Mouse (Mus musculus) forebrain, embryonic 14.5 days (tissue): ENCODE data around the gene Gpa33. TPM values are rescaled to one million over a fixed set of nuclear protein-coding genes. Genes with fewer than 3 reads are reported as not detected.

Experiments
- ATAC-seq: fragments of 200-750 bp; cut with Nextera tagmentation; 2 replicates; pipeline ENCODE4 v1.8.0; 2017; ENCODE audit warnings: mild to moderate bottlenecking, moderate library complexity
- DNase-seq: peaks from one replicate; pipeline ENCODE4 v3.0.0-alpha.2; 2015; ENCODE audit warnings: low spot score
- H3K27ac ChIP-seq: fragments of 300-500 bp; sonication (generic); 2 replicates; pipeline ENCODE4 v1.5.1; 2014; ENCODE audit warnings: low read depth, mild to moderate bottlenecking, control low read depth, low read length, moderate library complexity
- H3K27me3 ChIP-seq: fragments of 300-500 bp; sonication (generic); replicated peaks from 2 replicates; pipeline ENCODE4 v1.6.1; 2014; ENCODE audit warnings: low read length, control low read depth, mixed read lengths; ENCODE audit not compliant: control insufficient read depth, insufficient read depth
- H3K36me3 ChIP-seq: fragments of 300-500 bp; sonication (generic); 2 replicates; pipeline ENCODE4 v1.6.1; 2014; ENCODE audit warnings: low read length, control low read depth; ENCODE audit not compliant: control insufficient read depth, insufficient read depth
- H3K4me1 ChIP-seq: fragments of 300-500 bp; sonication (generic); 2 replicates; pipeline ENCODE4 v1.6.1; 2014; ENCODE audit warnings: antibody characterized with exemption, low read length, control low read depth; ENCODE audit not compliant: control insufficient read depth, insufficient read depth
- H3K4me2 ChIP-seq: fragments of 300-500 bp; sonication (generic); 2 replicates; pipeline ENCODE4 v1.6.1; 2014; ENCODE audit warnings: mild to moderate bottlenecking, control low read depth, low read length
- H3K4me3 ChIP-seq: fragments of 300-500 bp; sonication (generic); 2 replicates; pipeline ENCODE4 v1.5.1; 2014; ENCODE audit warnings: low read depth, low read length, control low read depth
- H3K9ac ChIP-seq: fragments of 300-500 bp; sonication (generic); 2 replicates; pipeline ENCODE4 v1.6.1; 2014; ENCODE audit warnings: mild to moderate bottlenecking, low read length, control low read depth, moderate library complexity
- H3K9me3 ChIP-seq: fragments of 300-500 bp; sonication (generic); replicated peaks from 2 replicates; pipeline ENCODE4 v1.6.1; 2016; ENCODE audit warnings: low read length, control low read depth, mixed read lengths; ENCODE audit not compliant: control insufficient read depth
- WGBS: fragments of 180-500 bp; shearing (Covaris S2); extraction: QIAGEN DNeasy Blood & Tissue Kit; methylation state at CpG from one replicate; pipeline ENCODE4 v1.1.7; 2014; 5-methylcytosine and 5-hydroxymethylcytosine counted together
- polyA plus RNA-seq: library from polyadenylated mRNA; unstranded; fragments of >200 nt; fragmentation: Nextera tagmentation; extraction: Ambion mirVana; gene quantifications from 2 replicates; pipeline ENCODE4 v1.2.1, GENCODE M21; 2014

Gpa33 gene
- polyA plus RNA-seq, 1 experiment from 2014 or later: not detected

GRCm38 (mm10) chr1:166185357-166185756, 55.3 kb downstream of the Gpa33 start:
- H3K27me3 ChIP-seq: no peaks in the 10 kb centered on the region
- H3K4me2 ChIP-seq: no peak overlapping the region
- H3K9ac ChIP-seq: no peak overlapping the region
- WGBS: 80% methylated on average over 5 of the region's 5 CpGs
- no peaks in the 10 kb centered on the region for H3K4me1 ChIP-seq
- DNase-seq (no peak), ATAC-seq (no peak)
- no peak overlapping the region for H3K27ac ChIP-seq
- no peak overlapping the region for H3K4me3 ChIP-seq
- H3K9me3 ChIP-seq: no peaks in the 10 kb centered on the region
- H3K36me3 ChIP-seq: no peaks in the 10 kb centered on the region

- Histone ChIP-seq H3K9ac (no peak overlapping the region), H3K4me3 (no peak overlapping the region), H3K27me3 (no peaks in the 10 kb centered on the region), H3K36me3 (no peaks in the 10 kb centered on the region), H3K27ac (no peak overlapping the region), H3K4me1 (no peaks in the 10 kb centered on the region), H3K9me3 (no peaks in the 10 kb centered on the region), H3K4me2 (no peak overlapping the region)
- ATAC-seq (no peak), DNase-seq (no peak)
- WGBS: 70% methylated on average over 4 of the region's 4 CpGs
Observed at GRCm38 (mm10) chr1:166189821-166190220, 59.8 kb downstream of the Gpa33 start.

GRCm38 (mm10) chr1:166204171-166204570, 74.1 kb downstream of the Gpa33 start:
- Histone ChIP-seq H3K36me3 (no peaks in the 10 kb centered on the region), H3K27me3 (no peaks in the 10 kb centered on the region), H3K9ac (no peak overlapping the region), H3K4me3 (no peak overlapping the region), H3K4me2 (no peak overlapping the region), H3K4me1 (no peaks in the 10 kb centered on the region), H3K9me3 (no peaks in the 10 kb centered on the region), H3K27ac (no peak overlapping the region)
- ATAC-seq (no peak), DNase-seq (no peak)
- 23% methylated on average over 5 of the region's 5 CpGs for WGBS

- no peak for ATAC-seq
- no peak overlapping the region for H3K9ac ChIP-seq
- no peak for DNase-seq
- no peak overlapping the region for H3K27ac ChIP-seq
- H3K4me1 ChIP-seq: no peaks in the 10 kb centered on the region
- H3K9me3 ChIP-seq: no peaks in the 10 kb centered on the region
- no peaks in the 10 kb centered on the region for H3K27me3 ChIP-seq
- H3K36me3 ChIP-seq: no peaks in the 10 kb centered on the region
- H3K4me2 ChIP-seq: no peak overlapping the region
- WGBS: 84% methylated on average over 3 of the region's 3 CpGs
- H3K4me3 ChIP-seq: no peak overlapping the region
Observed at GRCm38 (mm10) chr1:166205159-166205558, 75.1 kb downstream of the Gpa33 start.

GRCm38 (mm10) chr1:166209371-166209770, 79.3 kb downstream of the Gpa33 start:
- ATAC-seq: no peak
- no peak overlapping the region for H3K27ac ChIP-seq
- 89% methylated on average over 6 of the region's 6 CpGs for WGBS

GRCm38 (mm10) chr1:166214181-166214580, 84.1 kb downstream of the Gpa33 start:
- Histone ChIP-seq H3K9ac (no peak overlapping the region), H3K4me2 (no peak overlapping the region), H3K4me3 (no peak overlapping the region), H3K4me1 (no peaks in the 10 kb centered on the region), H3K36me3 (no peaks in the 10 kb centered on the region), H3K27me3 (no peaks in the 10 kb centered on the region), H3K27ac (no peak overlapping the region), H3K9me3 (no peaks in the 10 kb centered on the region)
- ATAC-seq (no peak), DNase-seq (peak; percentile 41)
- 80% methylated on average over 4 of the region's 4 CpGs for WGBS

More at GRCm38 (mm10) chr1:166209371-166209770, 79.3 kb downstream of the Gpa33 start:
- H3K9me3 ChIP-seq: no peaks in the 10 kb centered on the region
- no peak overlapping the region for H3K4me2 ChIP-seq
- H3K4me1 ChIP-seq: no peaks in the 10 kb centered on the region
- DNase-seq: no peak
- H3K4me3 ChIP-seq: no peak overlapping the region
- no peak overlapping the region for H3K9ac ChIP-seq
- no peaks in the 10 kb centered on the region for H3K36me3 ChIP-seq
- H3K27me3 ChIP-seq: no peaks in the 10 kb centered on the region

Other genes with a start within 250 kb of the Gpa33 start
- 14.8 and 22.8 TPM in 2 replicates for gene Pou2f1, start 127.6 kb upstream of the Gpa33 start, polyA plus RNA-seq
- 0.70 and 0.93 TPM in 2 replicates for gene Dusp27, start 2.3 kb upstream of the Gpa33 start, polyA plus RNA-seq
- gene Mael, start 108.5 kb downstream of the Gpa33 start, polyA plus RNA-seq: not detected in 2 replicates
- 2.6 TPM in 2 replicates for gene Ildr2, start 123.9 kb downstream of the Gpa33 start, polyA plus RNA-seq
- gene Tada1, start 248.9 kb downstream of the Gpa33 start, polyA plus RNA-seq: 113 and 127 TPM in 2 replicates